Comparison of ENCODE assay signal across 9 mouse cellular contexts in genomic region chr11:18885036-18885728, GRCm38 (mm10).
DNase-seq lines count a peak whose midpoint lies in the region; ATAC-seq and TF ChIP-seq lines count a peak whose summit lies in the region.
"Had no signal": no experiment of that assay in that cellular context is flagged by ENCODE, and none has a peak within 500 bp of the region (broad histone marks: within the 10 kb centered on the region; RNA-seq: fewer than 3 reads in every experiment).

No protein-coding gene starts in this region.

- 12% methylated on average over 6 of the region's 6 CpGs for WGBS in kidney, embryonic 14.5 days
- WGBS in kidney, adult 2 months, result 53% methylated on average over 6 of the region's 6 CpGs
- 28% methylated on average over 6 of the region's 6 CpGs for WGBS in hindbrain, embryonic 15.5 days
- WGBS in midbrain, embryonic 13.5 days, result 24% methylated on average over 6 of the region's 6 CpGs
- 25% methylated on average over 6 of the region's 6 CpGs for WGBS in forebrain, embryonic 14.5 days

- no peaks in the 10 kb centered on the region for H3K27me3 ChIP-seq in kidney, embryonic 14.5 days (ENCODE audit: control insufficient read depth, insufficient read depth, low read length)
- H3K27me3 ChIP-seq in kidney, adult 2 months (replicated peaks; ENCODE audit: control insufficient read depth, insufficient read depth, low read length), result no peaks in the 10 kb centered on the region
- H3K27me3 ChIP-seq in hindbrain, embryonic 15.5 days, result no peaks in the 10 kb centered on the region
- peaks cover 9% of the 10 kb centered on the region for H3K27me3 ChIP-seq in midbrain, embryonic 13.5 days
- no peaks in the 10 kb centered on the region for H3K27me3 ChIP-seq in forebrain, embryonic 14.5 days (replicated peaks; ENCODE audit: control insufficient read depth, insufficient read depth, low read length)

- H3K9ac ChIP-seq in kidney, embryonic 14.5 days (ENCODE audit: low read depth, low read length), result no peak overlapping the region
- H3K9ac ChIP-seq in hindbrain, embryonic 15.5 days, result no peak overlapping the region
- no peak overlapping the region for H3K9ac ChIP-seq in midbrain, embryonic 13.5 days (replicated peaks)
- H3K9ac ChIP-seq in forebrain, embryonic 14.5 days (ENCODE audit: low read length), result no peak overlapping the region
- H3K9ac ChIP-seq: limb, embryonic 13.5 days had no signal

- 0 out of 2 replicates have a peak overlapping the region, but pooled peaks have one; percentile 17 for H3K4me2 ChIP-seq in kidney, embryonic 14.5 days (replicated peaks; ENCODE audit: low read depth, low read length)
- no peak overlapping the region for H3K4me2 ChIP-seq in hindbrain, embryonic 15.5 days
- H3K4me2 ChIP-seq in midbrain, embryonic 13.5 days (replicated peaks), result peak overlapping the region; percentile 11; the same call in 1 of the 2 replicates
- no peak overlapping the region for H3K4me2 ChIP-seq in forebrain, embryonic 14.5 days (ENCODE audit: low read length)
- H3K4me2 ChIP-seq: limb, embryonic 13.5 days had no signal

- peaks cover 38% of the 10 kb centered on the region for H3K4me1 ChIP-seq in kidney, embryonic 14.5 days (ENCODE audit: control insufficient read depth, insufficient read depth, low read length)
- no peaks in the 10 kb centered on the region for H3K4me1 ChIP-seq in kidney, adult 2 months (ENCODE audit: control insufficient read depth, insufficient read depth, low read length)
- peaks cover 58% of the 10 kb centered on the region for H3K4me1 ChIP-seq in hindbrain, embryonic 15.5 days (replicated peaks)
- peaks cover 56% of the 10 kb centered on the region for H3K4me1 ChIP-seq in midbrain, embryonic 13.5 days (replicated peaks)
- H3K4me1 ChIP-seq in forebrain, embryonic 14.5 days (ENCODE audit: control insufficient read depth, insufficient read depth, low read length), result peaks cover 25% of the 10 kb centered on the region

- peak overlapping the region; percentile 83; the same call in 1 of the 2 replicates for H3K27ac ChIP-seq in kidney, embryonic 14.5 days (ENCODE audit: low read depth, low read length)
- H3K27ac ChIP-seq in kidney, adult 2 months (ENCODE audit: insufficient read depth, low read depth, low read length), result no peak overlapping the region
- H3K27ac ChIP-seq in hindbrain, embryonic 15.5 days (replicated peaks), result peak overlapping the region; percentile 38; the same call in 1 of the 2 replicates
- H3K27ac ChIP-seq in midbrain, embryonic 13.5 days, result no peak overlapping the region
- no peak overlapping the region for H3K27ac ChIP-seq in forebrain, embryonic 14.5 days (ENCODE audit: low read depth, low read length)
- H3K27ac ChIP-seq: limb, embryonic 13.5 days had no signal

- TF ChIP-seq CTCF in kidney, adult 2 months (conservative IDR thresholded peaks at IDR 0.05; ENCODE audit: insufficient read depth, insufficient read length, low read depth, low read length), result no peak

- TF ChIP-seq POLR2A in kidney, adult 2 months (IDR thresholded peaks at IDR 0.05; ENCODE audit: low read depth, low read length), result no peak

- H3K9me3 ChIP-seq in kidney, embryonic 14.5 days (ENCODE audit: control insufficient read depth, low read length), result no peaks in the 10 kb centered on the region
- H3K9me3 ChIP-seq in hindbrain, embryonic 15.5 days, result no peaks in the 10 kb centered on the region
- no peaks in the 10 kb centered on the region for H3K9me3 ChIP-seq in midbrain, embryonic 13.5 days
- H3K9me3 ChIP-seq in forebrain, embryonic 14.5 days (replicated peaks; ENCODE audit: control insufficient read depth, low read length), result no peaks in the 10 kb centered on the region
- H3K9me3 ChIP-seq: limb, embryonic 13.5 days had no signal

- no peak overlapping the region for H3K4me3 ChIP-seq in kidney, embryonic 14.5 days (ENCODE audit: low read length)
- H3K4me3 ChIP-seq in kidney, adult 2 months (ENCODE audit: insufficient read depth, low read depth, low read length), result no peak overlapping the region
- H3K4me3 ChIP-seq in hindbrain, embryonic 15.5 days, result no peak overlapping the region
- H3K4me3 ChIP-seq in midbrain, embryonic 13.5 days (replicated peaks), result no peak overlapping the region
- H3K4me3 ChIP-seq in forebrain, embryonic 14.5 days (ENCODE audit: low read depth, low read length), result no peak overlapping the region
- H3K4me3 ChIP-seq: limb, embryonic 13.5 days had no signal

- no peak for DNase-seq in kidney, adult 2 months
- DNase-seq in embryo, embryonic 11 days, result peak; percentile 33
- DNase-seq in ovary, adult 18-20 months (ENCODE audit: low spot score), result no peak
- no peak for DNase-seq in left cerebral cortex, adult 18-20 months (ENCODE audit: low spot score in 2 of 2)
- DNase-seq in forebrain, embryonic 14.5 days (ENCODE audit: low spot score), result no peak

- peaks cover 17% of the 10 kb centered on the region for H3K36me3 ChIP-seq in kidney, embryonic 14.5 days (ENCODE audit: control insufficient read depth, insufficient read depth, low read length)
- H3K36me3 ChIP-seq in kidney, adult 2 months (ENCODE audit: control insufficient read depth, insufficient read depth, low read length), result no peaks in the 10 kb centered on the region
- H3K36me3 ChIP-seq in hindbrain, embryonic 15.5 days, result no peaks in the 10 kb centered on the region
- H3K36me3 ChIP-seq in midbrain, embryonic 13.5 days, result no peaks in the 10 kb centered on the region
- no peaks in the 10 kb centered on the region for H3K36me3 ChIP-seq in forebrain, embryonic 14.5 days (ENCODE audit: control insufficient read depth, insufficient read depth, low read length)
- H3K36me3 ChIP-seq: limb, embryonic 13.5 days had no signal

- peak; percentile 50 for ATAC-seq in kidney, embryonic 14.5 days (ENCODE audit: low FRiP score, low TSS enrichment)
- ATAC-seq in hindbrain, embryonic 15.5 days (ENCODE audit: low FRiP score, low read depth), result no peak
- ATAC-seq in midbrain, embryonic 13.5 days, result no peak
- no peak for ATAC-seq in forebrain, embryonic 14.5 days

Comparison
In these comparisons a context has a peak if more than half of its experiments do, and no peak if none do; other contexts are left out.
1. H3K27ac ChIP-seq: peak in kidney, embryonic 14.5 days (single experiment) and hindbrain, embryonic 15.5 days (single experiment); none in kidney, adult 2 months (single experiment), midbrain, embryonic 13.5 days (single experiment) and forebrain, embryonic 14.5 days (single experiment).
2. H3K4me2 ChIP-seq: peak in kidney, embryonic 14.5 days (single experiment) and midbrain, embryonic 13.5 days (single experiment); none in hindbrain, embryonic 15.5 days (single experiment) and forebrain, embryonic 14.5 days (single experiment).